Mouse (Mus musculus) lung, embryonic 15.5 days (tissue): Measurements from ENCODE around the gene Neurog1. TPM values are rescaled to one million over a fixed set of nuclear protein-coding genes. Genes with fewer than 3 reads are reported as not detected.

Source experiments
- ATAC-seq: fragments of 200-750 bp; cut with Nextera tagmentation; 2 replicates; pipeline ENCODE4 v1.8.0; 2017; ENCODE audit warnings: moderate number of reproducible peaks, borderline replicate concordance; ENCODE audit not compliant: low FRiP score, low TSS enrichment; ENCODE audit errors: extremely low read depth
- H3K27ac ChIP-seq: fragments of 300-500 bp; sonication (generic); 2 replicates; pipeline ENCODE4 v1.5.1; 2015; ENCODE audit warnings: moderate library complexity, mild to moderate bottlenecking, inconsistent platforms
- H3K27me3 ChIP-seq: fragments of 300-500 bp; sonication (generic); 2 replicates; pipeline ENCODE4 v1.6.1; 2015; ENCODE audit warnings: inconsistent platforms
- H3K36me3 ChIP-seq: fragments of 300-500 bp; sonication (generic); 2 replicates; pipeline ENCODE4 v1.6.1; 2015; ENCODE audit warnings: inconsistent platforms
- H3K4me1 ChIP-seq: fragments of 300-500 bp; sonication (generic); 2 replicates; pipeline ENCODE4 v1.6.1; 2015; ENCODE audit warnings: inconsistent platforms
- H3K4me2 ChIP-seq: fragments of 300-500 bp; sonication (generic); 2 replicates; pipeline ENCODE4 v1.6.1; 2015; ENCODE audit warnings: inconsistent platforms, mild to moderate bottlenecking, moderate library complexity
- H3K4me3 ChIP-seq: fragments of 300-500 bp; sonication (generic); 2 replicates; pipeline ENCODE4 v1.5.1; 2015; ENCODE audit warnings: mild to moderate bottlenecking, inconsistent platforms
- H3K9ac ChIP-seq: fragments of 300-500 bp; sonication (generic); 2 replicates; pipeline ENCODE4 v1.6.1; 2015; ENCODE audit warnings: inconsistent platforms
- H3K9me3 ChIP-seq: fragments of 300-500 bp; sonication (generic); 2 replicates; pipeline ENCODE4 v1.6.1; 2016; ENCODE audit warnings: inconsistent platforms
- WGBS: fragments of 180-500 bp; shearing (Covaris S2); methylation state at CpG from one replicate; pipeline ENCODE4 v1.1.7; 2015; 5-methylcytosine and 5-hydroxymethylcytosine counted together
- polyA plus RNA-seq: library from polyadenylated mRNA; unstranded; fragments of >200 nt; fragmentation: Nextera tagmentation; extraction: Ambion mirVana; gene quantifications from 2 replicates; pipeline ENCODE4 v1.2.1, GENCODE M21; 2015

Neurog1 gene
- polyA plus RNA-seq, 1 experiment from 2014 or later, result not detected

DNA sequence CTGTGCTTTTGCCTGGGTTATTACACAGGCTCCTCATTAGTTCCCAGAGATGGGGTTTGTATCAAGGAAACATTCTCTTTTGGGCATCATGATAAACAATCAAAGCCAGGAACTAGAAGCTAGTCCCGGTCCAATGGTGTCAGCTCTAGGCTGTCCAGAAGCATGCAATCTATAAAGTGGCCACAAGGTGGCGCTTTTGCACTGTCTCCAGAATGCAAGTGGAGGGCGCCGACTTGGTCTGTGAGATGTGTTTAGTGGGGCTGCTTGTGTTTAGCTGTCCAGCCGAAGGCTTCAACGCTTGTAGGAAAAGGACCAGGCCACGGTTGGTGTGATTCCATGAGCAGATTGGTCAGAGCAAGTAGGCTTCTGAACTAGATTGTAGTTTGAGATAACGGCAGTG, 27.5 kb upstream of the Neurog1 start:
- WGBS, result 13% methylated on average over 8 of the region's 8 CpGs
- peak; percentile 67; the same call in 1 of the 2 replicates for ATAC-seq

DNA sequence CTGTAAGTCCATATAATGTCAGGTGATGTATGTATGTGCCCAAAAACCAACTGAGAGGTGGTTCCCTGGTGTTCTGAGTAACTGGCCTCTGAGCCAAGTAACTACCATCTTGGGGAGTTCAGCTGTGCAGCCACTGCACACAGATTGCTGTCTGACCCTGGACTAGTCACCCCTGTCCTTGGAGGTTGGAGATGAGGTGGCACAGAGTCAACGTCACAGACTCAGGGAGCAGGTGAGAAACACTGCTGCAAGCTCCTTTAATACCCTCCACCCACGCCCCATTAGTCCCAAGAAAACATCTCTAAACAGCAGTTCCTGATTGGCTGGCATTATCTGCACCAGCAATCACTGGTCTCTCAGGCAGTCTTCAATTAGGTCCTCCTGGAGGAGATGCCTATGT, 23.2 kb upstream of the Neurog1 start:
- Histone ChIP-seq H3K4me3 (no peak overlapping the region), H3K9me3 (no peaks in the 10 kb centered on the region), H3K4me1 (no peaks in the 10 kb centered on the region), H3K4me2 (no peak overlapping the region), H3K27ac (no peak overlapping the region), H3K27me3 (no peaks in the 10 kb centered on the region; the same call in 1 of the 2 replicates), H3K36me3 (no peaks in the 10 kb centered on the region), H3K9ac (no peak overlapping the region)
- WGBS, result 34% methylated on average over 2 of the region's 2 CpGs
- ATAC-seq, result no peak

More for the DNA sequence above, 27.5 kb upstream of the Neurog1 start:
- Histone ChIP-seq H3K4me3 (no peak overlapping the region), H3K9ac (no peak overlapping the region), H3K4me1 (no peaks in the 10 kb centered on the region), H3K4me2 (no peak overlapping the region), H3K27ac (no peak overlapping the region), H3K27me3 (no peaks in the 10 kb centered on the region), H3K9me3 (no peaks in the 10 kb centered on the region), H3K36me3 (no peaks in the 10 kb centered on the region)

DNA sequence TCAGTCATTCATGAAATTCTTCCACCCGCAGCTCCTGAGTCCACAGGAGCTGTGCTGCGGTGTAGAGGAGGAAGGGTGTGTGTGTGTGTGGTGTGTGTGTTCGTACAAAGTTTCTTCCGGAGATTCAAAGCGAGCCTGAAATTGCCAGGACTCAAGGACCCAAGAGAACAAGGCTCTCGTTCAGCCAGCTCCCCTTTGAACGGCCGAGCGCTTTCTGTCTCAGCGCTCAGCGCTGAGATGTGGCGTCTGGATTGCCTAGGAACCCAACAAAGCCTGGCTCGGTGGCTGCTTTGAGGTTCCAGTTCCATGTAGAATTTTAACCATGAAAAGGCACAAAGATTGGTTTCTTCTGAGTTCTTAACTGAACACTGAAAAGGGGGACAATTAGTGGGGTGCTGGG, 18.2 kb upstream of the Neurog1 start:
- 57% methylated on average over 13 of the region's 13 CpGs for whole genome bisulfite sequencing
- ATAC-seq, result no peak
- no peaks in the 10 kb centered on the region for H3K9me3 ChIP-seq

DNA sequence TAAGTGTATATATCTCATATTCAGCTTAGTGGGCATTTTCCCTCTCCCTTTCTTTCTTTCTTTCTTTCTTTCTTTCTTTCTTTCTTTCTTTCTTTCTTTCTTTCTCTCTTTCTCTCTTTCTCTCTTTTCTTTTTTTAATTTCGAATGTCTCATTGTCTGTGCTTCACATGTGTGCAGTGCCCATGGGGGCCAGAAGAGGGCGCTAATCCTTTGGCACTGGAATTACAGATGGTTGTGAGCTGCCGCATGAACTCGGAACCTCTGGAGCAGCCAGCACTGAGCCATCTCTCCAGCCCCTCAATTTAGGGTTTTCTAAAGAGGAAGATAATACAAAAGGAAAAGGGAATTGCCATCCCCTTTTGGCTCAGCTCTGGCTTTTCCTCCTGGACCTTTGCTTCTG, 15.4 kb upstream of the Neurog1 start:
- no peak overlapping the region for H3K9ac ChIP-seq
- 75% methylated on average over 4 of the region's 4 CpGs for WGBS
- peaks cover 23% of the 10 kb centered on the region; the same call in 1 of the 2 replicates for H3K27me3 ChIP-seq
- H3K4me1 ChIP-seq, result no peaks in the 10 kb centered on the region
- H3K27ac ChIP-seq, result no peak overlapping the region
- no peak for ATAC-seq
- H3K4me3 ChIP-seq, result no peak overlapping the region
- no peaks in the 10 kb centered on the region for H3K9me3 ChIP-seq
- H3K36me3 ChIP-seq, result no peaks in the 10 kb centered on the region
- H3K4me2 ChIP-seq, result no peak overlapping the region

More for the DNA sequence above, 18.2 kb upstream of the Neurog1 start:
- H3K4me1 ChIP-seq, result no peaks in the 10 kb centered on the region
- H3K27me3 ChIP-seq, result peaks cover 7% of the 10 kb centered on the region; the same call in 1 of the 2 replicates
- H3K36me3 ChIP-seq, result no peaks in the 10 kb centered on the region
- no peak overlapping the region for H3K4me3 ChIP-seq
- H3K27ac ChIP-seq, result no peak overlapping the region
- no peak overlapping the region for H3K9ac ChIP-seq
- no peak overlapping the region for H3K4me2 ChIP-seq

DNA sequence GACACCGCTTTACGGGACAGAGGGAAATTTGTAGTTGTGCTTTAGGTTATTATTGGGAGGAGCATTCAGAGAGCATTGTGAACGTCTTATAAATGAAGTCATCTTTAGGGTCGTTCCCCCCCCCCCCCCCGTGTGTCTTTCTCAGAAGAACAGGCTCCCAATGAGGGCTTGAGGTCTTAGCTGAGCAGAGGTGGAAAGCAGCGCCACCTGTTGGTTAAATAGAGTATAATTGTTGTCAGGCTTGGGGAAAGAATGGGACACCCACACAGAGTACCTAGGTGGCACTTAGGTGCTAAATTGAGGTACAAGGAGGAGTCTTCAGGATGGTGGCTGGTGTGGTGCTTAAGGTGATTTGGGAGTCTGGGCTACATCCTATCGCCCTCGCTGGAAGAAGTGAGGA, 14.5 kb upstream of the Neurog1 start:
- H3K27me3 ChIP-seq, result peaks cover 32% of the 10 kb centered on the region
- no peak for ATAC-seq
- no peak overlapping the region for H3K27ac ChIP-seq
- no peak overlapping the region for H3K4me2 ChIP-seq
- no peaks in the 10 kb centered on the region for H3K36me3 ChIP-seq
- H3K9ac ChIP-seq, result no peak overlapping the region
- H3K4me1 ChIP-seq, result no peaks in the 10 kb centered on the region
- WGBS, result 36% methylated on average over 8 of the region's 8 CpGs
- H3K4me3 ChIP-seq, result no peak overlapping the region
- H3K9me3 ChIP-seq, result no peaks in the 10 kb centered on the region

DNA sequence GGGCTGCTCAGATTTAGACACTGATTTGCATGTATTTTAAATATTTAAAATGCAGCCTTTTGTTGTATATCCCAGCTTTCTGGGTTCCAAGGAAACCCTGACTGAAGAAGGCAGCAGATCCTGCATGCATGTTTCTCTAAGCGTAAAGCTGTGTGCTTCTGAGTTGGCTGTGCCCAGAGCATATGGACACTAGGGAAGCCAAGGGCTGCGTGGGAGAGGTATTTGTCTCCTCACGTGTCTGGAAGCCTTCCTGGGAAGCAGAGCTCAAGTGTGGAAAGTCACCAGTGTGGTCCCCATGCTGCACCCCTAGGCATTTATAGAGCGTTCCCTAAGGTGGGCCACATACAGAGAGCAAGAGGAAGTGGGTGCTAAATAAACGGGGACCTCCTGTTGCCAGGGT, 13.7 kb upstream of the Neurog1 start:
- peaks cover 40% of the 10 kb centered on the region for H3K27me3 ChIP-seq
- WGBS, result 48% methylated on average over 5 of the region's 5 CpGs
- ATAC-seq, result no peak

DNA sequence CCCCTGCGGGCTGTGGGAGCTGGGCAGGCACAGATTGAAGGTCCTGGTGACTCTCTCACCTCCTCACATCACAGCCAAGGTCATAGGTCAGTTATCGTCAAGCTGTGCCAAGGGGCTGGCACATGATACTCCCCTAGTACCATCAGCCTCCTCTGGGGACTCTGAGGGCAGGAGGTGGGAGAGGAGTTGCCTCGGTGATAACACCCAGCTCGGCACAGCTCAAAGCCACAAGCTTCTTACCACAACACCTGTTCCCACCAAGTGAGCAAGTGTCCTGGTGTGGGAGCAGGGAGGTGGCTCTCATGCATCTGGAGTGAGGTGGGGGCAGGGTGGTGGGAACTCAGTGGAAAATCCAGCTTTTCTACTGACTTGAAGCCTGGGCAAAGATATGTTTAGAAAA, 10.3 kb upstream of the Neurog1 start:
- WGBS, result 40% methylated on average over 4 of the region's 4 CpGs
- peaks cover 74% of the 10 kb centered on the region for H3K27me3 ChIP-seq
- H3K4me1 ChIP-seq, result peaks cover 11% of the 10 kb centered on the region
- H3K27ac ChIP-seq, result no peak overlapping the region
- H3K9ac ChIP-seq, result no peak overlapping the region
- no peaks in the 10 kb centered on the region for H3K9me3 ChIP-seq
- no peak overlapping the region for H3K4me3 ChIP-seq
- H3K36me3 ChIP-seq, result no peaks in the 10 kb centered on the region
- ATAC-seq, result no peak
- H3K4me2 ChIP-seq, result no peak overlapping the region

More for the DNA sequence above, 13.7 kb upstream of the Neurog1 start:
- Histone ChIP-seq H3K27ac (no peak overlapping the region), H3K9ac (no peak overlapping the region), H3K36me3 (no peaks in the 10 kb centered on the region), H3K4me2 (no peak overlapping the region), H3K9me3 (no peaks in the 10 kb centered on the region), H3K4me3 (no peak overlapping the region), H3K4me1 (no peaks in the 10 kb centered on the region)

DNA sequence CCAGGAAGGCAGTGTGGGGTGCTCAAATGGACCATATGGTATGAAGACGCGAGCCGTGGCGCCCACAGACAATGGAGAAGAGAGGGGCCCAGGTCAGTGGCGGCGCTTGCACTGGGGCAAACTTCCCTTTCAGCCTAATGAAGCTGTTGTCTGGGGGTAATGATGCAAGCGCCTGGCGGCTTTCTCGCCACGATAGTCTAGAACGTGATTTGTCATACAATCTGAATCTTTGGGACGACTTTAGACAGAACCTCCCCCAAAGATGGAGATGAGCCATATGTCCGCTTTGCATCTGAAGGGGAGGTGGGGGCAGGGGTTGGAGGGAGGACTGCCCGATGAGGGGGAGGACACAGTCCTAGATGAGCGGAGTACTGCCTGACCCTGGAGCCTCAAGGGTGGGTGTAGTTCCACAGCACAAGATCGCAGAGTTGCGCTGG, 8.4 kb upstream of the Neurog1 start:
- H3K9me3 ChIP-seq, result no peaks in the 10 kb centered on the region
- no peak overlapping the region for H3K4me3 ChIP-seq
- H3K9ac ChIP-seq, result no peak overlapping the region
- H3K27ac ChIP-seq, result no peak overlapping the region
- 3% methylated on average over 17 of the region's 17 CpGs for WGBS
- H3K4me1 ChIP-seq, result peaks cover 11% of the 10 kb centered on the region
- H3K27me3 ChIP-seq, result peaks cover 88% of the 10 kb centered on the region
- no peak overlapping the region for H3K4me2 ChIP-seq
- no peaks in the 10 kb centered on the region for H3K36me3 ChIP-seq
- no peak for ATAC-seq

DNA sequence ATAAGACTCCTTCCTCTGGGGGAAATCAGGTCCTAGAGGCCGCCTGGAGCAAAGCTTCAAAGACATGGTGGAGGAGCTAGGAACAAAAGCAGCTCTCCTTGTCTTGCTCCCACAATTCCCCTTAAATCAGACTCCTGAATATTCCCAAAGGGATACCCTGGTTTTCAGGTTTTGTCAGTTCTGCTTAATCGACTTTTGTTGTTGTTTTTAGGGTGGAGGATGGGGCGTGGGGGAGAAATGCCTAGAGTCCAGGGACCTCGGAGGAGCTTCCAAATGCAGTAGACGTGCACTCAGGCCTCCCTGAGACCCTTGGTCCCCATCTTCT, 7.9 kb upstream of the Neurog1 start:
- no peak overlapping the region for H3K27ac ChIP-seq
- ATAC-seq, result no peak
- no peaks in the 10 kb centered on the region for H3K9me3 ChIP-seq
- no peak overlapping the region for H3K4me3 ChIP-seq
- under 1% methylated on average over 5 of the region's 5 CpGs for WGBS
- no peak overlapping the region for H3K9ac ChIP-seq
- peaks cover 88% of the 10 kb centered on the region for H3K27me3 ChIP-seq
- peaks cover 11% of the 10 kb centered on the region for H3K4me1 ChIP-seq
- H3K4me2 ChIP-seq, result no peak overlapping the region
- no peaks in the 10 kb centered on the region for H3K36me3 ChIP-seq

DNA sequence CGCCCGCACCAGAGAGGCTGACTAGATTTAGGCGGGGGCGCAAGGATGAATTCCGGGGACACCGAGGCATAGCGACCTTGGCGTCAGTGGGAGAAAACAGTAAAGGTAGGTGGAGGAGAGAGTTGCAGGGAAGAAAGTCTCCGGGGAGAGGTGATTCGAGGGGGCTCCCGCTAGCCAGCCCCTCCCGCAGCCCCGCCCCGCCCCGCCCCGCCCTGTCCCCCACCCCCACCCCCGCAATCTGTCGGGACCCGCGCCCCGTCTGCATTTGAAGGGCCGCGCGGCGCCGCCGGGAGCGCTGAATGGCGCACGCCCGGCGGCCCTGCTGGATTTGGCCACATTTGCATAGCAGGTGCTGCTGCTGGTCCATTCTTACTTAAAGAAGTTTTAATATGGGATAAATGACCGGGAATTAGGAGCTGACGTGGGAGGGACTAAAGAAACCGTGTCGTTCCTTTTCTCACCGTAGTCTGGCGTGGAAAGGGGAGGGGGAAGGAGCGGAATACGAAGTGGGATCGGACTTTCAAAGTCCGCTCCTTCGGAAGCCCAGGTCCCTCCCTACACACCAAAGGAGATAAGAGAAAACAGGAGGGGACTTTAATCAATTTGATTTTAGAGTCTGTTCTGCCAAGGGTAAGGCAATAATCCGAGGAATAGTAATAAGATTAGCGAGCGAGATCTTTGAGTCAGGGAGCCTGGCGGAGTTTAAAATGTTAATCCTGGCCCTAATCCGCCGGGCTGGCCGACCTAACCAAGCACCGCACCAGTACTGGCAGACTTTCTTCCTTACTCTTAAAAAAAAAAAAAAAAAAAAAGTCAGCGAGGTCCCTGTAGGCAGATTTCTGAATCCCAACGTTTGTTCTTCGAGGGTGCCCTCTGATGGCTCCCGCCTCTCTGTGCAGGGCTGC, 7.3 kb upstream of the Neurog1 start:
- ATAC-seq, result no peak
- H3K9ac ChIP-seq, result no peak overlapping the region
- under 1% methylated on average over 55 of the region's 55 CpGs for WGBS

DNA sequence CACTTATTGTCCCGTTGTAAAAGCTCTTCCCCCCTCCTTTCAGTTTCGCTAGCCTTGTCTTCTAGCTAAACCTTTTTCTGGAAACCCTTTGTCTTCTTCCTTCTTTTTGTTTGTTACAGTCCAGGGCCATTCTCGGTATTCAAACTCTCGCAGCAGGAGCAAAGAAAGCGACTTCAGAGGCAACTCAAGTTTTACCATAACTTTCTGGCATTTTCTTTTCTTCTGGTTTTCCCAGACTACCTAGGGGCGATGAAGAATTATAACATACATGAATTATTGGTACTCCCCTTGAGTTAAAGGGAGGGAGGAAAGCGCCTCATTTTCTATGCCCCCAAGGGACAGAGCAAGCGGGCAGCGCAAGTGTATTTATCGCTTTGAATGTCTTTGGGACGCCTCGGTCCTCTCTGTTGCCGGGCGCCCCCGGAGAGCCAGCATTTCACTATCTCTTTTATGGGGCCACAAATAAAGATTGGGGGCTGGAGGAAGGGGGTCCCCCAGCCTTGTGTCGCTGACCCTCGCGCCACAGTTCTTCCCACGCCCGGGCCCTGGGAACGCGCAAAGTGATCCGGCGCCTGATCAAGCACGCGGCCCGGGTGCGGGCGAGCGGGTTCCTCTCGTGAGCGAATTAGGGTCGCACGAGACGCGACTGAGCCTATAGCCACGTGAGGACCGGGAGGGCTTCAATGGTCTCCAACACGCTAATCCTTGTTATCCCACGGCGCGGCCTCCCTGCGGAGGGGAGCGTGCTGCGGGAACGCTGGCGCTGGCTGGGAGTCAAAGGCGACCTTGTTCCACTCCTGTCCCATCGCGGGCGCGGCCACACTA, 6.4 kb upstream of the Neurog1 start:
- Histone ChIP-seq H3K4me2 (peak overlapping the region; percentile 41), H3K9me3 (no peaks in the 10 kb centered on the region), H3K27me3 (peaks cover 98% of the 10 kb centered on the region), H3K27ac (no peak overlapping the region), H3K4me3 (peak overlapping the region; percentile 12), H3K9ac (no peak overlapping the region), H3K4me1 (peaks cover 11% of the 10 kb centered on the region), H3K36me3 (no peaks in the 10 kb centered on the region)
- 1% methylated on average over 52 of the region's 52 CpGs for whole genome bisulfite sequencing
- no peak for ATAC-seq

More for the DNA sequence above, 7.3 kb upstream of the Neurog1 start:
- peaks cover 94% of the 10 kb centered on the region for H3K27me3 ChIP-seq
- H3K4me3 ChIP-seq, result peak overlapping the region; percentile 12
- peak overlapping the region; percentile 41 for H3K4me2 ChIP-seq
- no peak overlapping the region for H3K27ac ChIP-seq
- no peaks in the 10 kb centered on the region for H3K36me3 ChIP-seq
- no peaks in the 10 kb centered on the region for H3K9me3 ChIP-seq
- peaks cover 11% of the 10 kb centered on the region for H3K4me1 ChIP-seq
